Mouse (Mus musculus): ENCODE results near the gene Egfl6.

DNA sequence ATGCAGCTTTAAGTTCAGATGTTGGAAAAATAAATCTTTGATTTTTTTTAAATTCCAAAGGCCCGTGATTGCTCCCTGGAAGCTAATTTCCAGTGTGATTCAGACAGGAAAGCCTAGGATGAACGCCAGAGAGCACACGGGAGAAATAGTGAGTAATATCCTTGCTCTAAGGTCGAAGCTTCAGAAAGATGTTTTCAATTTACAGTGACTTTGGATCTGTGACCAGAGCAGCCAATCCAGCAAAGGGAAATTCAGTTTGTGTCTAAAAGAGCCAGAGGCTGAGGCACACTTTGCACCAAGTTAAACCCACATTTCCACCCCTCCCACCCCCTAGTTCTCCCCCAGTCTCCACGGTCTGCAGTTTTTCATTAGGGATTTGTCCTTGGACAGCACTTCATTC is 20.6 kb downstream of the Egfl6 start:
- TF ChIP-seq POLR2A (IDR thresholded peaks at IDR 0.05; ENCODE audit: insufficient read length, low read depth) (no peak), USF1 (IDR thresholded peaks at IDR 0.05; ENCODE audit: low read depth) (no peak), SRF (IDR thresholded peaks at IDR 0.05; ENCODE audit: control insufficient read depth, insufficient read length, low read depth) (no peak), MAX (IDR thresholded peaks at IDR 0.05; ENCODE audit: low read depth) (no peak), MYOG (IDR thresholded peaks at IDR 0.05; ENCODE audit: control insufficient read depth in 1 of 3, insufficient read depth in 1 of 3, insufficient read length in 2 of 3, low read depth in 2 of 3) (no peak), TCF12 (IDR thresholded peaks at IDR 0.05; ENCODE audit: insufficient read depth, poor library complexity, severe bottlenecking) (no peak)

All from myocyte (in vitro differentiated cells).